Mouse (Mus musculus) 416B (cell line): ENCODE measurements at regions not wholly inside any gene's neighbourhood (a gene's known extent, or its start where the extent isn't known, plus 50 kb on each side); places are given as distances from the start of the nearest gene placed in this dataset.

Experiments
- DNase-seq: peaks from one replicate; pipeline ENCODE4 v3.0.0; 2011; ENCODE audit warnings: low read depth

- peak; percentile 15 for DNase-seq
These were observed 105.7 kb upstream of the Afdn start for GRCm38 (mm10) chr17:13654606-13655005.

- no peak for DNase-seq
These were observed 104.3 kb upstream of the Afdn start for GRCm38 (mm10) chr17:13656065-13656464.

DNA sequence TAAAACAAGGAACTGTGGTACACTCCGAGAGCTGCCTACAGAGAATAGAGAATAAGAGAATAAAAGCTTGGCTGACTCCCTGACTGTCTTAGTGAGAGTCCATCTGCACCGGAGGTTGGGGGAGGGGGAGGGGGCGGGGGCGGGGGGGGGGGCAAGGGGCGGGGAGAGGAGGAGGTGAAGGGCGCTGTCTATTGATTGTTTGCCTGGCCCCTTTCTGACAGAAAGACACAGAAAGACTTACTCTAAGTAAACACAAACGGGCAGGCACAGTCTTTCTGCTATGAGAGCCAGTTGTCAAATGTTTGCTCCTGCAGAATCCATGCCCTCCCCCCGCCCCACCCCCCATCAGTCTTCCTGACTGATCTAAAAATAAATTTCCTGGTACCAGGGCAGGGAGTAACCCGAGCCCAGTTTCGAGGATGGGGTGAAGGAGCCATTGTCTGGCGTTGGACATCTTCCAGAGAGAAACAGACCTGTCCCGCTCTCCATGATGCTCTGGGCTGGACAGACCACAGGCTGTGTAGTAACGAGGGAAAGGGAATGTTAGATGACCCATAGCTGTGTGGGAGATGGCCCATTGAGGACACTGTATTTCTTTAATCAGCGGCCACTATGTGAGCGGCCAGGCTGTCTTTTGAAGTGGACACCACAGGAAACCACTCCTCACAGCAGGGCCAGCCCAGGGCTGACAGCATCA, 103.7 kb upstream of the Afdn start:
- no peak for DNase-seq

- no peak for DNase-seq
These were observed 103.2 kb upstream of the Afdn start for GRCm38 (mm10) chr17:13657182-13657562.

- DNase-seq, result no peak
These were observed 102.6 kb upstream of the Afdn start for GRCm38 (mm10) chr17:13657656-13658292.

GRCm38 (mm10) chr17:13658321-13658978, 101.9 kb upstream of the Afdn start:
- no peak for DNase-seq

DNA sequence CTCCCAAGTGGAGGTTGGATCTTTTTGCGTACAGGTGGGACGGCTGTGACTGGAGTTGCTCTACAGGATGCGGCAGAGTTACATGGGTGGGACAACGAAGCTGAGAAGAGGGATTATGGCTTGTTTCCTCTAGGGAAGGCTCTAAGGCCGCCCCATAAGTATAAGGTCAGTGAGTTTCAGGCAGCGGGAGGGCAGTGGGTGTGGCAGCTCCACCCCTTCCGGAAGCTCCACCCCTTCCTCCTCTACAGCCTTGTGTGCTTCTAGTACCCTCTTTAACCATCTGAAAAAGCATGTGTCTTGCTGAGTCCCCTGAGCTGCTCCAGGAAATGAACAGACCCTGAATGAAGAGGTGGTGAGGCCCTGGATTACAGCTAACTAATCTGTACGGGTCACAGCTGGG, 101.2 kb upstream of the Afdn start:
- DNase-seq, result no peak

- DNase-seq, result no peak
These were observed 100.4 kb upstream of the Afdn start for GRCm38 (mm10) chr17:13659943-13660342.

GRCm38 (mm10) chr17:13661023-13661422, 99.3 kb upstream of the Afdn start:
- DNase-seq, result no peak

- no peak for DNase-seq
These were observed 98.2 kb upstream of the Afdn start for GRCm38 (mm10) chr17:13662152-13662551.
